Mouse (Mus musculus) urinary bladder, postnatal 14 days (tissue): ENCODE measurements around the gene Palm.
A peak's percentile ranks its signal among the peaks of the same experiment; 100 is the strongest.

Experiments
- DNase-seq: peaks from one replicate; pipeline ENCODE4 v3.0.0; 2021; ENCODE audit warnings: low spot score

Gene Palm

GRCm38 (mm10) chr10:79856280-79856679, 62.9 kb downstream of the Palm start:
- DNase-seq, result no peak

GRCm38 (mm10) chr10:79856704-79857451, 63.5 kb downstream of the Palm start:
- no peak for DNase-seq

GRCm38 (mm10) chr10:79857452-79857811, 64.1 kb downstream of the Palm start:
- DNase-seq, result peak; percentile 75

GRCm38 (mm10) chr10:79857894-79858293, 64.5 kb downstream of the Palm start:
- no peak for DNase-seq

GRCm38 (mm10) chr10:79858416-79859074, 65.2 kb downstream of the Palm start:
- no peak for DNase-seq

GRCm38 (mm10) chr10:79859116-79859515, 65.7 kb downstream of the Palm start:
- no peak for DNase-seq

- no peak for DNase-seq
Observed at GRCm38 (mm10) chr10:79860079-79860911, 66.9 kb downstream of the Palm start.

- no peak for DNase-seq
Observed at GRCm38 (mm10) chr10:79861230-79862048, 68.1 kb downstream of the Palm start.

GRCm38 (mm10) chr10:79862049-79862788, 68.8 kb downstream of the Palm start:
- no peak for DNase-seq

GRCm38 (mm10) chr10:79862925-79863324, 69.6 kb downstream of the Palm start:
- no peak for DNase-seq

GRCm38 (mm10) chr10:79864351-79865188, 71.2 kb downstream of the Palm start:
- DNase-seq, result no peak

- no peak for DNase-seq
Observed at GRCm38 (mm10) chr10:79865189-79865601, 71.8 kb downstream of the Palm start.

GRCm38 (mm10) chr10:79865801-79866295, 72.5 kb downstream of the Palm start:
- DNase-seq, result no peak

GRCm38 (mm10) chr10:79866601-79867000, 73.2 kb downstream of the Palm start:
- DNase-seq, result no peak
